Mouse (Mus musculus) Patski (cell line): ENCODE measurements around the gene Tnfaip8l3. TPM values are rescaled to one million over a fixed set of nuclear protein-coding genes. Genes with fewer than 3 reads are reported as not detected.

Experiments
- ATAC-seq: fragments of 100-300 bp; one replicate; pipeline ENCODE4 v1.8.0; 2021
- CTCF ChIA-PET: fragments of 350-600 bp; sonication (Branson Sonifier 250); formaldehyde crosslinking; loops from one replicate; lab custom pipeline; 2022; ENCODE audit warnings: inconsistent platforms; lab: Charles Lee
- POLR2A ChIA-PET: fragments of 350-600 bp; sonication (Branson Sonifier 250); formaldehyde crosslinking; loops from one replicate; lab custom pipeline; 2022; ENCODE audit warnings: antibody characterized with exemption, inconsistent platforms; lab: Charles Lee
- DNase-seq: peaks from one replicate; pipeline ENCODE4 v3.0.0-alpha.2; 2011; ENCODE audit warnings: low read depth, low spot score
- H3K27me3 ChIP-seq: fragments of 371-371 bp; one replicate; pipeline ENCODE4 v1.5.1; 2021
- CTCF ChIP-seq: fragments of 100-300 bp; IDR thresholded peaks from one replicate; pipeline ENCODE4 v1.5.1; 2021
- in situ Hi-C: fragments of 300-500 bp; cut with MboI; formaldehyde crosslinking; loops from 3 replicates; pipeline ENCODE4 v1.11.1; 2018; ENCODE audit warnings: low pct_unique_long_range_greater_than_20kb, mixed read lengths
- polyA plus RNA-seq: library from polyadenylated mRNA; unstranded; gene quantifications from one replicate; pipeline ENCODE4 v1.2.3, GENCODE M21; 2021

Tnfaip8l3 gene
- polyA plus RNA-seq, 1 experiment from 2014 or later: not detected

DNA sequence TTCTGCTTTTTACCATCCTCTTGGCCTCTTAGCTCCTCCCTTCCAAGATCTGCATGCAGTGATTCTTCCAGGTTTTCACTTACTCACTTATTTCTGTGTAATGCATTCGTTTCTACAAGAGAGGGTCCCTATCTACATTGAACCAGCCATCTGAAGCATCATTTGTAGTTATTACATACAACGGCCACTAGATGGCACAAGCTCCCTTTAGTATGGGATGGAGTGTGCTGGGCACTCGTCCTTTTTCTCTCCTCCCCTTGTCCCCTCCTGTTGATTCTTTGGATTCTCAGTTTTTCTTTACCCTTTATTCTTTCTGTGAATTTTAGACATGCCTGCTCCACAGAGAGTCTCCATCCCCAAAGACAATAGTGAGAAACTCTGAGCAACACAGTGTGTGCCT is 77.3 kb downstream of the Tnfaip8l3 start:
- peaks cover 11% of the 10 kb centered on the region for H3K27me3 ChIP-seq
- DNase-seq (no peak), ATAC-seq (no peak)
- ChIA-PET CTCF (interaction anchor here (1.0 kb wide), 1 partner anchor 85 kb away, joined by 3 read pairs; no protein-coding TSS in a partner anchor), POLR2A (no interaction called here)
- TF ChIP-seq CTCF: peak; percentile 64
- in situ Hi-C loops: loop anchor here (5.0 to 10.0 kb wide), 4 partner anchors 109 to 424 kb away; no protein-coding TSS in a partner anchor

DNA sequence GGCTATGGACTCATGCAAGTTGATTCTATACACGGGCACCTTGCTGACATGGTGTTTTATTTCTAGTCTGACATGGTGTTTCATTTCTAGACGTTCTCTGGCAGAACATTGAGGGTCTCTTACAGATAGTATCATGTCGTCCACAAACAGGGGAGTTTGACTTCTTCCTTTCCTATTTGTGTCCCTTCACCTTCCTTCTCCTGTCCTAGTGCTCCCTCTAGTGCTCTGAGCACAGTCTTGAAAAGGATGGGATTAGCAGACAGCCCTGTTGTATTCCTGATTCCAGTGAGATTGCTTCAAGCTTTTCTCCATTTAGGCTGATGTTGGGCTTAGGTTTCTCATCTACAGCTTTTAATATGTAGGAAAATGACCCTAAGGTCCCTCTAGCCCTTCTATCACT is 81.2 kb downstream of the Tnfaip8l3 start:
- ChIA-PET POLR2A (no interaction called here), CTCF (interaction anchor here (0.8 to 2.3 kb wide), 5 partner anchors 31 to 162 kb away, joined by 3 to 15 read pairs (median 4); no protein-coding TSS in a partner anchor)
- in situ Hi-C loops: loop anchor here (10.0 kb wide), 2 partner anchors 52 to 162 kb away; no protein-coding TSS in a partner anchor
- peaks cover 4% of the 10 kb centered on the region for H3K27me3 ChIP-seq
- TF ChIP-seq CTCF: peak; percentile 79
- DNase-seq: no peak
- no peak for ATAC-seq

DNA sequence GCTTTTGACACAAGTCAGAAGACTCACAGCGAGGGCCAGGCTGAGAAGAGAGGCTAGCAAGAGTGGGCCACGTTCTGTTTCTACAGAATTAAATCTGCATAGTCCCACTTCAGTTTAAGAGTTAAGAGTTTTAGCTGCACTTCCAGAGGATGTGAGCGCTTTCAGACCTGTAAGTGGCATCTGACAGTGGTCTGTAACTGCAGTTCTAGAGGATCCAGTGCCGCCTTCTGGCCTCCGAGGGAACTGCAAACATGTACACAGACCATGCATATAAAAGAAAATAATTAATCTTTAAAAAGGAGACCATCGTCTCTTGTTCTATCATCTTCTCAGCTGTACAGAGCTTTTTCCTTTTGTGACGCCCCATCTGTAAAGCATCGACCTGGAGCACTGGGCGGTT is 83.3 kb downstream of the Tnfaip8l3 start:
- POLR2A ChIA-PET: no interaction called here
- CTCF ChIA-PET: interaction anchor here (0.7 to 1.9 kb wide), 8 partner anchors 10 to 89 kb away, joined by 3 to 6 read pairs (median 3); partner anchors contain the start of gene Elmod1
- DNase-seq: no peak
- ATAC-seq: no peak
- peaks cover 4% of the 10 kb centered on the region for H3K27me3 ChIP-seq
- peak; percentile 84 for TF ChIP-seq CTCF
- in situ Hi-C loops: loop anchor here (10.0 kb wide), 2 partner anchors 50 to 160 kb away; no protein-coding TSS in a partner anchor

DNA sequence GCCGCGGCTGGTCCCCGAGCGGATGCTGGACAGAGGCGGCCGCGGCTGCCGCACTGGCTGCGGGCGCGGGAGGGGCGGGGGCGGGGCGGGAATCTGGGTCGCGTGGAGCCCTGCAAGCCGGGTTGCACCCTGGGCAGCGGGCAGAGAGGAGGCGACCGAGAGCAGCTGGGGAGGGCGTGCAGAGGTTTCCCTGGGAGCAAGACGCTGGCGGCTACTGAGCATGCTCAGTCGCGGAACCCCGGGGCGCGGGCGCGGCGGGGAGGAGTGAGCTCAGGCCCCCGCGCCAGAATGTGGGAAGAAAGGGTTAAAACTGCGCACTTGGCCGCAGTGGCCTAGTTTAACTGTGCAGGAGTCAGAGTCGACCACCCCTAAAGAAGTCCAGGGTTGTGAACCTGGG is 93.1 kb downstream of the Tnfaip8l3 start, which contains the start of gene Elmod1:
Elmod1 (minus strand) TSS at position 180 of the 397 bp plus-strand sequence.
- POLR2A ChIA-PET: no interaction called here
- CTCF ChIA-PET: interaction anchor here (1.3 kb wide), 1 partner anchor 10 kb away, joined by 3 read pairs; no protein-coding TSS in a partner anchor
- H3K27me3 ChIP-seq: no peaks in the 10 kb centered on the region
- ATAC-seq: peak; percentile 97
- DNase-seq: no peak
- TF ChIP-seq CTCF: peak; percentile 93
- in situ Hi-C loops: no loop called here

DNA sequence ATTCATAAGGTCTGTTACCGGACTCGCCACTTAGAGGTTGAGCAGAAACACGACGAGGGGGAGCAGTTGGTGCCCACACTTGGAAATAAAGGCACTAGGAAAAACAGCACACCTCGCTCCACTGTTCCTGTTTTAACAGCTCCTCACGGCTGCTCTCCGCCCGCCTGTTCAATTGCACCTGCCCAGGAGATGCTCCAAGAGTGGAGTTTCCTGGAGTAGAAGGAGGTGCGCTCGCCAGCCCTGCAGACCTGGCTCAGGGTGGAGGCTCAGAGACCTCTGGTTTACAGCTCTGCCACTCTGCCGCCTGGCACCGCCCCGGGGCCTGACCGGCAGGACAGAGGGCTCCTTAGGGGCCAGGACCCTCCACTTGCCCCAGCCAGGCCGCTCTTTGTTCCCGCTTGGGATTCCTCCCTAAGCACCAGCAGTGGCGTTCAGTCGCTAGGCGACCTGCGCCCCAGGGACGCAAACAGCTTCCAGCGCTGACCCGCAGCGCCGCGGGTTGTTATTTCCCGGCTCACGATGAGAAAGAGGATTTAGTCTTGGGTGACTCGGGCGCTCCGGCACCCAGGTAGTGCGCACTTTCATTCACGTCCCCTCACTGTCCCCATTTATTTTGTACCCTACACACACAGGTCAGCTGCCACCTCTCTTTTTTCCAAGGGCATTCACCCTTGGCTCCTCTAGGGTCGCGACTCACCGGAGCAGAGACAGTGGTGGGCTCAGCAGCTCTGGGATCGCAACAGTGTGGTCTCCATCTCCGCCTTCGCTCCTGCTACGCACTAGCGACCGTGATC is 93.7 kb downstream of the Tnfaip8l3 start:
- ChIA-PET CTCF (interaction anchor here (1.3 kb wide), 1 partner anchor 10 kb away, joined by 3 read pairs; no protein-coding TSS in a partner anchor), POLR2A (no interaction called here)
- DNase-seq: no peak
- in situ Hi-C loops: no loop called here
- TF ChIP-seq CTCF: no peak
- H3K27me3 ChIP-seq: no peaks in the 10 kb centered on the region
- peak; percentile 62 for ATAC-seq

DNA sequence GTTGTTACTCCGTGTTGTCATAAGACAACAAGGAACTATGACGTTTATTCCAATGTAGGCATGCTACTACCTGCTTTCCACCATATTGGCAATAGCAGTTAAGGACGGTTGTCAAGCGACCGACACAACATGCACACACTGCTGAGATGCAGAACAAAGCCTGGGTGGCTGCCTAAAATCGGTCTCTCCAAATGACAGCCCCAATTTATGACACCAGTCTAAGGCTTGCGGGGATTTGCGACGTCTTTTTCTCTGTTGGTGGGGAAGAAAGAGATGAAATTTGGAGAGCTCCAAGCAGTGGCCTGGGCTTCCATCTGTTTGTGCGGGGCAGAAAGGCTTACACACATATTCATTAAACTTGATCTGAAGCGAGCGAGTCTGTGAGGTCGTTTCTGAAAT is 94.3 kb downstream of the Tnfaip8l3 start:
- no peaks in the 10 kb centered on the region for H3K27me3 ChIP-seq
- DNase-seq (no peak), ATAC-seq (no peak)
- no peak for TF ChIP-seq CTCF
- ChIA-PET POLR2A (no interaction called here), CTCF (no interaction called here)
- in situ Hi-C loops: no loop called here

Other genes with a start within 250 kb of the Tnfaip8l3 start
- gene Sln, start 218.2 kb downstream of the Tnfaip8l3 start, polyA plus RNA-seq: not detected
- gene Elmod1, start 93.1 kb downstream of the Tnfaip8l3 start, polyA plus RNA-seq: 11.4 TPM
- gene Cyp19a1, start 199.7 kb upstream of the Tnfaip8l3 start, polyA plus RNA-seq: not detected
- 0.03 TPM for gene Gldn, start 218.1 kb upstream of the Tnfaip8l3 start, polyA plus RNA-seq